Mouse (Mus musculus) erythroblast, adult 5-6 weeks (primary cell): ENCODE measurements around the gene Ndrg3. TPM values are rescaled to one million over a fixed set of nuclear protein-coding genes. Genes with fewer than 3 reads are reported as not detected.
A peak's percentile ranks its signal among the peaks of the same experiment; 100 is the strongest.
"Not testable (repeated sequence)": the region's sequence is repeated elsewhere in the genome, so short reads cannot be mapped to it uniquely, and the experiment has no call there.

Experiments used
- ATAC-seq: replicated peaks from 2 replicates; pipeline ENCODE4 v1.8.0; 2016; ENCODE audit warnings: moderate number of reproducible peaks, mild to moderate bottlenecking, moderate TSS enrichment, inconsistent platforms; ENCODE audit not compliant: poor library complexity, low FRiP score, severe bottlenecking
- total RNA-seq, 2 experiments: library from RNA; stranded (forward) in 1 of 2; stranded (reverse) in 1 of 2; fragments of 150-400 nt in 1 of 2; fragments of 200-764, 138-1000 nt in 1 of 2; gene quantifications; 2 replicates each; pipeline versions ENCODE4 v1.2.3 to v1.2.4; 2015 to 2017; ENCODE audit warnings: low replicate concordance in 2 of 2

Ndrg3 gene
- total RNA-seq, 2 experiments from 2014 or later = 9.2 to 15.6 TPM

DNA sequence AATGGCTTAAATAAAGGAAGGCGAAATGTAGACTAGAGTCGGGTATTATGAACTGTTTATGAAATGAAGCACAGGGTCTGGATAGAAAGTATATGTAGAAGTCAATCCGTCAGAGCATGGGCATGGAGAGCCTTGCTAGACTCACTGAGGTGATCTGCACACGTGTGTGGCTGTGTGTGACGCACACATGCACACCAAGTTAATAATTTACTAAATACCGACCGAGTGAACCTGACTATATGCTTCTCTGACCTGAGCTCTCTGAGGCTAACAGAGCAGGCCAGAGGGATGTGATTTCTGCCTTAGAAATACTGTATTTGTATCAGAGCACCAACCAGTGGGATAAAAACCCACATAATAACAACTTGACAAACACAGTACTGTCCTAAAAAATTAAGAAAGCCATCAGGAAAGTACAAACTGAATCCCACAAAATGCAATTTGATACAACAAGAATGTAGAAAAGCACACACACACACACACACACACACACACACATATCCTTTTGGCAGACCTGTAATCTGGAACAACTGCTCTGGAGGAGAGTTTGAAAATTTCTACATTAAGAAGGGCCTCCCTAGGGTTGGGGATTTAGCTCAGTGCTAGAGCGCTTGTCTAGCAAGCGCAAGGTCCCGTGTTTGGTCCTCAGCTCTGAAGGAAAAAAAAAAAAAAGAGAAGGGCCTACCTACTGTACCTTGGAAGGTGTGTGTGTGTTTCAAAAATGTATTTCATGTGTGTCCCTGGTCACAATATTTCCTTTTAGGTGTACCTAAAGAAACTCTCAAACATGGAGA is 40.4 kb downstream of the Ndrg3 start:
- ATAC-seq = no peak

DNA sequence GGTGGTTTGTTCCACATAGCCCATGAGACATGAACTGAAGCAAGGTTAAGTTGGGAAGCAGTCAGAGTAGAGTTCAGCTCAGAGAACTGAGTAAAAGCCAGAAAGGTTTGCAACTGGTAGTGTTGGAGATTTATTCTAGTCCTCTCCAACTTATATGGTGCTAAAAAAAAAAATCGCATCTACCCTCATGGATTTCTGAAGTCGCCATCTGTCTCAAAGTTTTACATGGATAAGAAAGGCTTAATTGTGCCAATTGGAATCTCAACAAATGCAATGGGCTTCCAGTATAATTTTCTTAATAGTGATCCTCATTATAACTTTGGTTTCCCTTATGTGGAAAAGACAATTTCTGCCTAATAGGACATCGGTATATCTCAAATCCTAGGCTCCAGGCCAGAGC is 41.0 kb downstream of the Ndrg3 start:
- ATAC-seq = no peak

DNA sequence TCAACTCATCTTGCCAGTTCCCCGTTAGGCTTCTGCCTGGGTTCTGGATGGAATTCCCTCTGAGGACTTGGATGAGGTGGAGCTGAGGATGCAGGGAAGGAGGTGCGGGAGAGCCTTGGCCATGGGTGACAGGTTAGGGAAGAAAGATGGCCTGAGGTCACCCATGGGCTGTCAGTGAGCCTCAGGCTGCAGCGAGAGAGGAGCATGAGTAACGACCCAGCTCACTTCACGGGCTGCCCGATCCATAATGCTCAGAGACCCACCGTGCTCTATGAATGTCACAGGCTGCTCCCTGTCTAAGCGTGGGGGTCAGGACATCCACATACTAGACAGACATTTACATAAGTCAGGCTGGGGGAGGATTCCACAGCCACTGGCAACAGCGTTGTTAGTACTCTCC is 50.3 kb downstream of the Ndrg3 start:
- not testable (repeated sequence) for ATAC-seq

DNA sequence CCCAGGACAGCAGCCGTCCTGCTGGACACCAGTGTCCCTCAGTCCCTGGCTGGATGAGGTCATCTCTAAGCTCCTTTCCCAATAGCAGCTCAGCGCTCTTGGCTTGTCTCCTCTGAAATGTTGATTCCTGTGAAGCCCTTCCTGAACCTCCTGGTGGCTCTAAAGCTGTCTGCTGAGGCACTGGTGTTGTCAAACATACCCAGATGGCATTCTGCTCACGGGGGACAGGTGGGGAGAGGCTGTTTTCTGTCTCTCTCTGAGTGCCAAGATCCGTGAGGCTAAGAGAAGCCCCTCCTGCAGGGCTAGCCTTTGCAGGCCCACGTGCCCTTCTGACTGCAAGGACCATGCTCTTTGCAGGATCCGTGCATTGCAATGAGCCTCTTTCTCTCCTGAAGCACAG is 51.9 kb downstream of the Ndrg3 start:
- not testable (repeated sequence) for ATAC-seq

DNA sequence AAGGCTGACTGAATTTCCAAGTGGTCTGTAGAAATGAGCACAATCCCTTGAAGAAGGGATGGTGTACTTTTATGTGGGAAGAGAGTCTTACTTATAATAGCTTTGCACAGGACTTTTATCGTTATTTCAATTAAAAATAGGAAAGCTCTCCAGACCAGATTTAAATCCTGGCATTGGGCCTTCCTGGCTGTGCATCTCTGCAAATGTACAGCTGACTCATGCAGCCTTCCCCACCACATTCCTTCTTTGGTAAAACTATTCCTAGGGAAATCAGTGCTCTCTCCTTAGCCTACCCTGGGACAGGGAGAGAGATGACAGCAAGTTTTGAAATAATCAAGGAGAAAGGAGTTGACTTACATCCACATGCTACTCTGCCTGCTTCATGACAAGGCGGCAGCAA is 54.1 kb downstream of the Ndrg3 start:
- no peak for ATAC-seq

DNA sequence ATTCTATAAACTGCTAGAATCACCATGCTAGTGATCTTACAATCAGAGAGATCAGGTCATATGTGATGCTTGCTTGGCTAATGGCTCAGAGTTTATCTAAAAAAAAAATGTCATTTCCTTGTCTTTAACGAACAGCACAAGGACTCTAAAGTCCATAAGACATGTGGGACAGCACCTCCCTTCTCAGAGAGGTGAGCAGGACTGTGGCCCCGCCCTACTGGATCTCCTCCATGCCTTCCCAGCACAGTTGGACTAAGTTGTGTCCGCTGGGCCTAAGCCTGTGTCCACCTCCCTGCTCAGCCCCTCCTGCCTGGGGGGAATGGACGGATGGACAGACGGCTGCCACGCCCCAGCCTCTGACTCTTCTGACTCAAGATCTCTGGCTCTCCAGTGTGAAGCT is 56.9 kb downstream of the Ndrg3 start:
- ATAC-seq = no peak

DNA sequence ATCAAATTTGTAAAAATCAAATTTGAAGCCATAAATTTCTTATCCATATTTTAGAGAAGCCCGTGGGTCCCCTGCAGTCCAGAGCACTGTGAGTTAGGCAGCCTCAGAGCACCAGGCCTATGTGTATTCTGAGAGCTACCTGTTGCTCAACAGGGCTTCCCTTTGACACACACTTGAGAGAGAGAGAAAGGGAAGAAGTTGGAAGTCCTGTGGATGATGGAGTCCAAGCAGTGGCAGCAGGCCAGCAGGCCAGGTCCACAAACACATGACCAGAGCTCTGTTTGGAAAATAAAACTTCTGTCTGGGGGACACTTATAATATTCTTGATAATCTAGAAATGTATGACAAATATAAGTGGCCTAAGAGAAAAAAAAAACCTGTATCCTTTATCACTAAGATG is 58.4 kb downstream of the Ndrg3 start:
- no peak for ATAC-seq

DNA sequence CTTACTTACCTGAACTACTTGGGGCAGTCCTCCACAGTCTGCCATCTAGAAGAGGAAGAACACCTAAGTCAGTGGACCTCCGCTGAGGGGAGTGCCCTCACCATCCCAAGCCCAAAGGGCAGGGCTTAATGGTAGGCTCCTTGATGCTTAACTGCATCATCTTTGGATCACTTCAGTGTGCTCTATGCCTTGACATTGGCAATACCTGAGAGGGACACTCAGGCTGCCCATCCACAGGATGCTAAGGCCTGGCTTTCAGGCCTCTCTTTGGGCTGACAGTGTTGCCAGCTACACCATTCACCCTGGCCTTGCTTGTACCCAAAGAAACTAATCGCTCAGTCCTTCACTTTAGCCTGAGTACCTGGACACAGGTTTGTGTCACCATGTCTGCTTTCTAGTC is 60.4 kb downstream of the Ndrg3 start:
- ATAC-seq = no peak

DNA sequence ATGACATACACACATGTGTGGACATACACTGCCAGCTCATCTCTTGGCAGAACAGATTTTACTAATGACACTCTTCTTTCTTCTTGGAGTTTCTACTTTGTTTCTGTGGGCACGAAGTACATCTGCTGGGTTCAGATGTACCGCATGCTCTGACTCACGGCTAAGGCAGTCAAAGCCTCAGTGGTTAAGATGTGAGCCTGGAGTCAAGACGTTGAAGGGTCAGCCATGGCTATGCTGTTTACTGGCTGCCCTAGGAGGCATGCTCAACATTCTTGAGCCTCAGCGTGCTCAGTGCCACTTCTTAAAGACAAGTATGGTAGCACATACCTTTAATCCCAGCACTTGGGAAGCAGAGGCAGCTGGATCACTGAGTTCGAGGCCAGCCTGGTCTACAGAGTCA is 61.3 kb downstream of the Ndrg3 start:
- ATAC-seq = no peak

DNA sequence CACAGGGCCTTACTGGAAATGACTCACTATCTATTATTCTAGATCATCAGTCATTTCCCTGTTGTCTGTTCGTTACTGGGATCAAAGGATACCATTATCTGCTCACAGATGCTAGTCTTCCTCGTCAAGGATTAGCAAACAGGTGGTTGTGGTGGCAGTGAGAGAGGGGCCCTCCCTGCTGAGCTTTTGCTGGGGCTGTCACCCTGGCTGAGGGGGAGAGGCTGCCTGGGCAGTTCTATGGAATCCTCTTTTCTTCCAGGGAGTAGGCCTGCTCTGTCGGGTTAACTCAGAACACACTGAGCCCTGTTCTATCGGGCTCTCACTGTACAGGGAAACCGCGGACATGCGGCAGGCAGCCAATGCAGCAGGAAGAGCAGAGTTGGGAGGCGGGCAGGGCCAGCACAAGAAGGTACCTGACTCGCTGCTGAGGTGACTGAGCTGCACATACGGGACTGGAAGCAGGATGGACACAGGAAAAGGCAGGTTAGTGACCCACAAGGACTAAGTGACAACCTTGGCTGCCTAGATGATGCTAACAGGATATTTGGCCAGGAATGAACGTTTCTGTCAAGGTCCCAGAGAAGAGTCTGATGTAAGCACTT is 62.2 kb downstream of the Ndrg3 start:
- ATAC-seq = no peak

DNA sequence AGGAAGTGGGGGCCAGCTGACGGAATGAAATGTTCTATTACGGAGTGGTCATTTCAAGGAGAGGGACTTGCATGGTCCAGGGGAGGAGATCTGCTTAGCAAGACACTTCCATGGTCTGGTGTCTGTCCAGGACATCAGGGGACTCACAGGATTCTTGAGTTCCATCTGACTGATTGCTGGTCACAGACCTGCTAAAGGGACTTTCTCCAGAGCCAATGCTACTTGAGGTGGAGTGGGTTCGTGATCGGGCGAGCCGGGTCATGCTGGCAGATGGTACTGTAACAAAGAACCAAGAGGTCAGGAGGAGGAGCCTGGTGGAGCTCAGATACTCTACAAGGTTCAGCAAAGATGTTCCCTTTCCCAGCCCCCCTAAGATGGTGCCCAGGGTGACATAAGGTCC is 63.2 kb downstream of the Ndrg3 start:
- no peak for ATAC-seq

DNA sequence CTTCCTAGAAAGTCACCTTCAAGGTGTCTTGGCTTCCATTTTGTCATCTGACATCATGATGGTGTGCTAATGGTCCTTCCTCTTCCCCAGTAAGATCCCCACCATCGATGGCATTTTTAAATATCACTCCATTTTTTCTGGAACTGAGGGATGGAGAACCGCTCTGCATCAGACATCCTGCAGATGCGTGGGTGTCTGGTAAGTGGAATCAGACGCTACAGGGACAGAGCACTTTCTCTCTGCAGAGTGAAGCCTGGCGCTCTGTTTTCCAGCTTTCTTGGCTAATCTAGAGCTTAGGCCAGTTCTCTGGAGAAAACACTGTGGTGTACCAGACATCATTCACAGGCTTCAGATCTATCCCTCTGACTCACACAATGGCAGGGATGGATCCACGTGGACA is 64.2 kb downstream of the Ndrg3 start:
- ATAC-seq = no peak

DNA sequence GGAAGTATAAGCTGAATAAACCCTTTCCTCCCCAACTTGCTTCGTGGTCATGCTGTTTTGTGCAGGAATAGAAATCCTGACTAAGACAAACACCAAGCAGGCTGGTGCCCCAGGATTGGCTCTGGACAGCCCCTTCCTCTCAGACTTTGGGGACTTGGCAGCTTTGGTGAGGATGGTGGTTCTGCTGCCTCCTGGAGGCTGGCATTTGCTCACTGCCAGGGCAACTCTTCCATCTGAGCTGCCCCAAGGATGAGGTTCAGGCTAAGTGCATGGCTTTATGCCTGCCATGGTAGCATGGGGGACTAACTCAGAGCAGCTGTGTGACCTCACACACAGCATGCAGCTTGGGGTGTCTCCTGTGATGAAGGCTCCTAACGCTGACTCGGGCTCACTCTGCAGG is 66.2 kb downstream of the Ndrg3 start:
- not testable (repeated sequence) for ATAC-seq

DNA sequence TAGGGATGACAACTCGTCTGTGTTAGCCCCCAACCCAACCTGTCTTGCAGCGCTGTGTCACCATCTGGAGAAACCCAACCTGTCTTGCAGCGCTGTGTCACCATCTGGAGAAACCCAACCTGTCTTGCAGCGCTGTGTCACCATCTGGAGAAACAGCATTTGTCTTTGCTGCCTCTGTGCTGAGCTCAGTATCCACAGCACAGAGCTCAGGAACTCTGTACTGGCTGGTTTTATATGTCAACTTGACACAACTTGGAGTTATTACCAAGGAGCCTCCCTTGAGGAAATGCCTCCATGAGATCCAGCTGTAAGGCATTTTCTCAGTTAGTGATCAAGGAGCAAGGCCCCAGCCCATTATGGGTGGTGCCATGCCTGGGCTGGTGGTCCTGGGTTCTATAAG is 66.8 kb downstream of the Ndrg3 start:
- ATAC-seq = not testable (repeated sequence)

DNA sequence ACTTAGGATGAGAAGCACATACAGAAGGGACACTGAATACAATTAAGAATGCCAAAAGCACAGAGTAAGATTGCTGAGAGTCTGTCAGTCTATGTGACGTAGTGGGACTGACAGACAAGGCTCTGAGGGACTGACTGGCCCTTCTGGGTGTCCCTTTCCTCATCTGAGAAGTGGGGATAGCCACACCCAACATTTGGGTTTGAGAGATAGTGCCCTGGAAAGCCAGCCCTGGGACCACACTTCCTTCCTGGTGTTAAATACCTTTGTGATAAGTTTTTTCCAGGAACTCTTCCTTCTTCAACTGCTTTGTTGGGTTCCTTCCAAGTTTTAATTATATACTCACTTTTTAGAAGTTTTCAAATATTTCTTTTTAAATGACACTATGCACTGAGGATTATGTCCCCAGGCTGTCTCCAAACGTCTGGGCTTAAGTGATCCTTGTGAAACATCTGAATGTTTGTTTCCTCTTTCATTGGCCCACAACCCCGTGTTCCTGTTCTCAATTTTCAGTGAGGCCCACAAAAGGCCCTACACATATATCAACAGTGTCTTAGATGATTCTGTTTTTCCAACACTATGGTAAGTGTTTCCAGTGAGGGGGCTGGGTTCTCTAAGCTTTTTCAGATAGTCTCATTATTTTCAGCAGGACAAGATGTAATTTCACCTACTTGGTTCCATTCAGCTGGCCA is 67.5 kb downstream of the Ndrg3 start:
- ATAC-seq = peak; percentile 90

DNA sequence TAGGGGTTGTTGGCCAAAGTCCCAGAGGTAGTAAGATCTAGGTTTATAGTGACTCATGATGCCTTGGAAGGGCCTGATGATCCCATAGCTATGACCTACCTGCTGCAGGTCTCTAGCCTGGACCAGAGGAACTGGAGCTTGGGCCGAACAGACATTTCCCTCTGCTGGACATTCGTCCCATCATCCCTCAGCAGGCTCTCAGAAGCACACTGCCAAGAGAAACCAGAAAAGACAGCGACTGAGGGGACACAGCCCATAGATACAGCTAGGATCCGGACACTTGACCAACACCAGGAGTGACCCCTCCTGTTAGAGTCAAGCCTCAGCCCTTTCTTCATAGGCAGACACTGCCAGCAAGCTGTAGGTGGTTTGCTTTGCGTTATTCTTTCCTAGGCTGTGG is 68.8 kb downstream of the Ndrg3 start:
- no peak for ATAC-seq

DNA sequence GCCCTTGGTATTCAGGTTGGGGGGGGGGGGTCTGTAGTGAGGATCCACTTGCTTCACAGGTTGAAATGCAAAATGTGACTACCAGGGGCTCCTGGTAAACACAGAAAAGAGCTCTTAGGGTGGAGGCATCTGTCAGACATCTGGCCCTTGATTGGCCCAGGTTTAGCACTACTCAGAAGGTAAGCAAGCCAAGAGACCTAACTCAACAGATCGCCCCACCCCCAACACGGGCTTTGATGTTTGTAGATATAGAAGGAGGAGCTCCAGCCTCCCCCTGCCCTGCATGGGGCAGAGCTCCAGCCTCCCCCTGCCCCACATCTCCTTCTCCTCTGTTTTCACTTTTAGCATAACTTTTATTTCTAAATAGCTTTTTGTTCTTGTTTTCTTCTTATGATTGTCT is 72.1 kb downstream of the Ndrg3 start:
- ATAC-seq = no peak

DNA sequence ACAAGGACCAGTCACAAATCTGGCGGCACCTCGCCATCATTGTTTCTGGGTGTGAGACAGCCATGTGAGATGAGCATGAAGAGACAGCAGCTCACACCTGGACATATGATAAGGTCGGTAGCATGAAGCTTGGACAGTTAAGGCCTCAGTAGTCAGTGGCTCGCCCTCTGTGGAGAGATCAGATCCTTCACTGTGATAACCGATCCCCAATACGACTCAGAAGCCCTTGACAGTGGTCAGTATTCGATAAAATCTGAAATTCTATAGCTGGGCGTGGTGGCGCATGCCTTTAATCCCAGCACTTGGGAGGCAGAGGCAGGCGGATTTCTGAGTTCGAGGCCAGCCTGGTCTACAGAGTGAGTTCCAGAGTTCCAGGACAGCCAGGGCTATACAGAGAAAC is 72.7 kb downstream of the Ndrg3 start:
- ATAC-seq = not testable (repeated sequence)

DNA sequence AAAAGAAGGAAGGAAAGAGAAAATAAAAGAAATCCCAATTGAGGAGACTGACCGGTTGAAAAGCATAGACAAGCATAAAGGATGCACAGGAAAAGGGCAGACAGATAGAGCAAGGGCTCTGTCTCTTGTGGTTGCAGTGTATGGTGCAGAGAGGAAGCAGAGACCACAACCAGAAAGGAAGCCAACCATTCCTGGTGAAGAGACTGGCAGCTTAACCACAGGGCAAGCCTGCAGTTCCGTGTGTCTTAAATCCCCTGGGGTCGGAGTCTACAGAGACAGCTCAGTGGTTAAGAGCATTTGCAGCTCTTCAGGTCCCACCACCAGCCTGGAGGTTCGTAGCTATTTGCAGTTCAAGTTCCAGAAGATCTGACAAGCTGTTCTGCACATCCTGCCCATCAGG is 73.3 kb downstream of the Ndrg3 start:
- ATAC-seq = no peak

DNA sequence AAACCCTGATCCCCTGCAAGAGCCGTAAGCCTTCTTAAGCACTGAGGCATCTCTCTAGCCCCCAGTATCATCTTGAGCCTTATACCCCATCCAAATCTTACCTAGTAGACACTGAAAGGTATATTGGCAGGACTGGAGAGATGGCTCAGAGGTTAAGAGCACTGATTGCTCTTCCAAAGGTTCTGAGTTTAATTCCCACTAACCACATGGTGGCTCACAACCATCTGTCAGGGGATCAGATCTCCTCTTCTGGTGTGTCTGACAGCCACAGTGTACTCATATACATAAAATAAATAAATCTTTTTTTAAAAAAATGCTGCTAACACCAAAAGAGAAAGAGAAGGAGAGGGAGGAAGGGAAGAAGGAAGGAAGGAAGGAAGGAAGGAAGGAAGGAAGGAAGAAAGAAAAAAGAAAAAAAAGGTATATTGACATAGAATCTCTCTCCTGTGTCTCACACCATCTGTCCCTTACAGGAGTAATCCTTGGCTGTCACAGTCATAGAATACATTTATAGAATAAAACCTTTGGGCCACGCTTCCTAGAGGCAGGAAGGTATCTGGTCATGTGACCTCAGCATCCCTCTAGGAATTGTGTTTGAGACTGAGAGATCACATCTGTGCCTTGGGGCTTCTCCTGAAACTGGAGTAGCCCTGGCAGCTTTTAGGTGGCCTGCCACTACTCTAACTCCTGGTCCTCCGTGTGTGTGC is 75.3 kb downstream of the Ndrg3 start:
- no peak for ATAC-seq

DNA sequence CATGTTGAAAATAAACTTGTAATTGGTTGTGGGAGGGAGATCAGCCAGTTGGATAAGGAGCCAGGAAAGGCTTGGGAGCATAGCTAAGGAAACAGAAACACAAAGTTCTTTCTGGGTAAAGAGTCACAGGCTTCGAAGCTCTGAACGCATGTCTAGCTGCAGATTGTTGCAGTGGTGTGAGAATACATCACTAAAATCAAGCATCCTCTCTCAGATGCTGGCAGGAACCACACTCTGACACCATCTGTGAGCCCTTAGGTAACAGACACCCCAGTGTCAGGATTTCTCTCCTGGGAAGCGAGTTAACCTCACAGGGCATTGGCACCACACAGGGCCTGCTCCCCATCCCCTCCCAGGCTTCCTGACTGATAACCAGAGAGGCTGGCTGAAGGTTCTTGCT is 76.3 kb downstream of the Ndrg3 start:
- ATAC-seq = no peak
